ENCODE assay signal across 22 mouse cellular contexts in genomic region chr2:58138611-58139010, GRCm38 (mm10). TPM values are rescaled to one million over a fixed set of nuclear protein-coding genes. Genes with fewer than 3 reads are reported as not detected.
DNase-seq lines count a peak whose midpoint lies in the region; TF ChIP-seq lines count a peak whose summit lies in the region.
"Had no signal": no experiment of that assay in that cellular context is flagged by ENCODE, and none has a peak within 500 bp of the region (broad histone marks: within the 10 kb centered on the region; RNA-seq: fewer than 3 reads in every experiment).

No protein-coding gene starts in this region.

- TF ChIP-seq CTCF in thymus, adult 2 months (IDR thresholded peaks at IDR 0.05; ENCODE audit: borderline replicate concordance, control insufficient read depth, extremely low read depth, insufficient read depth, low read length, poor library complexity) = no peak

- H3K4me1 ChIP-seq in thymus, adult 2 months (replicated peaks; ENCODE audit: control insufficient read depth, insufficient read depth, low read length) = peaks cover 11% of the 10 kb centered on the region
- H3K4me1 ChIP-seq: embryonic facial prominence, embryonic 10.5 days; forebrain, embryonic 13.5 days; heart, embryonic 13.5 days; intestine, embryonic 15.5 days; neural tube, embryonic 13.5 days had no signal

- H3K27ac ChIP-seq in thymus, adult 2 months (ENCODE audit: control insufficient read depth, insufficient read depth, low read length) = peak overlapping the region; percentile 83
- H3K27ac ChIP-seq: embryonic facial prominence, embryonic 10.5 days; forebrain, embryonic 13.5 days; heart, embryonic 13.5 days; hindbrain, embryonic 14.5 days; intestine, embryonic 15.5 days; limb, embryonic 12.5 days; liver, embryonic 13.5 days; neural tube, embryonic 13.5 days; stomach, postnatal 0 days had no signal

- H3K4me3 ChIP-seq in thymus, adult 2 months (ENCODE audit: control insufficient read depth, insufficient read depth, low read length) = no peak overlapping the region
- H3K4me3 ChIP-seq: embryonic facial prominence, embryonic 10.5 days; forebrain, embryonic 13.5 days; heart, embryonic 13.5 days; intestine, embryonic 15.5 days; limb, embryonic 12.5 days; liver, embryonic 13.5 days; neural tube, embryonic 13.5 days had no signal

- no peak for DNase-seq in thymus, adult 2 months
- no peak for DNase-seq in thymus, adult 18-20 months
- DNase-seq in cerebellum, adult 11 months = peak; percentile 91
- peak; percentile 88 for DNase-seq in cerebellum, postnatal 10 days
- DNase-seq in neural tube, embryonic 10.5 days (ENCODE audit: extremely low spot score, low spot score) = no peak
- no peak for DNase-seq in urinary bladder, postnatal 36 days (ENCODE audit: low spot score in 2 of 2)
- no peak for DNase-seq in gastrocnemius, adult 18-20 months (ENCODE audit: low spot score)
- DNase-seq: gastrocnemius, postnatal 14 days; heart, adult 18-20 months; kidney, adult 9 months; kidney, postnatal 36 days; liver, embryonic 13.5 days; thymus, postnatal 14 days had no signal

- 83% methylated on average over 5 of the region's 5 CpGs for WGBS in thymus, adult 2 months

- peaks cover 74% of the 10 kb centered on the region for H3K36me3 ChIP-seq in thymus, adult 2 months (ENCODE audit: control insufficient read depth, insufficient read depth, low read length)
- H3K36me3 ChIP-seq: embryonic facial prominence, embryonic 10.5 days; G1E; heart, embryonic 13.5 days; intestine, embryonic 15.5 days; limb, embryonic 12.5 days; liver, embryonic 13.5 days; neural tube, embryonic 13.5 days had no signal

- H3K27me3 ChIP-seq in thymus, adult 2 months (ENCODE audit: control insufficient read depth, insufficient read depth, low read length) = no peaks in the 10 kb centered on the region
- H3K27me3 ChIP-seq: forebrain, embryonic 13.5 days; heart, embryonic 13.5 days; intestine, embryonic 15.5 days; limb, embryonic 12.5 days; liver, embryonic 13.5 days; neural tube, embryonic 13.5 days had no signal

- TF ChIP-seq POLR2A in thymus, adult 2 months (IDR thresholded peaks at IDR 0.05; ENCODE audit: control insufficient read depth, extremely low read depth, insufficient read depth, low read length, poor library complexity) = no peak

RNA-seq across cellular contexts. Expression of gene Cytip, which starts 56.7 kb away (rescaled TPM):
- 284 and 293 TPM in 2 replicates for polyA plus RNA-seq in thymus, adult 2 months (2012; rRNA removed)
- under 1 TPM; 0.14 to 0.27 TPM for total RNA-seq in gastrocnemius, adult 18-20 months (2021)
- polyA plus RNA-seq: G1E; hindbrain, embryonic 14.5 days had no signal

Comparison
In these comparisons a context has a peak if more than half of its experiments do, and no peak if none do; other contexts are left out.
1. DNase-seq: peak in cerebellum, adult 11 months (single experiment) and cerebellum, postnatal 10 days (2 of 2); none in thymus, adult 2 months (single experiment), thymus, adult 18-20 months (0 of 2), neural tube, embryonic 10.5 days (single experiment), urinary bladder, postnatal 36 days (0 of 2) and gastrocnemius, adult 18-20 months (single experiment).